Mouse (Mus musculus): ENCODE results near the gene Adamts2.

Gene Adamts2

GRCm38 (mm10) chr11:50848520-50849137 lies 246.7 kb downstream of the Adamts2 start:
- no peak for DNase-seq (ENCODE audit: low spot score)

GRCm38 (mm10) chr11:50849310-50849709 lies 247.4 kb downstream of the Adamts2 start:
- no peak for DNase-seq (ENCODE audit: low spot score)

- no peak for DNase-seq (ENCODE audit: low spot score)
These were observed 248.4 kb downstream of the Adamts2 start, which contains the start of gene Grm6 for GRCm38 (mm10) chr11:50850177-50850735. Gene Grm6 (plus strand): TSS chr11:50850685.

- DNase-seq (ENCODE audit: low spot score): no peak
These were observed 249.2 kb downstream of the Adamts2 start for GRCm38 (mm10) chr11:50850989-50851601.
